ENCODE assay signal across 10 mouse cellular contexts in genomic region chr12:119576690-119577089, GRCm38 (mm10).
DNase-seq lines count a peak whose midpoint lies in the region; ATAC-seq and TF ChIP-seq lines count a peak whose summit lies in the region.
"Had no signal": no experiment of that assay in that cellular context is flagged by ENCODE, and none has a peak within 500 bp of the region (broad histone marks: within the 10 kb centered on the region; RNA-seq: fewer than 3 reads in every experiment).

No protein-coding gene starts in this region.

- peak; percentile 4 for DNase-seq in embryo, embryonic 11 days
- no peak for DNase-seq in embryo, embryonic 9.5 days (ENCODE audit: extremely low spot score)
- peak; percentile 12 for DNase-seq in lung, postnatal 0 days (ENCODE audit: low spot score)
- DNase-seq in lung, postnatal 14 days = no peak
- DNase-seq in retina, embryonic 14.5 days (ENCODE audit: low spot score) = peak; percentile 15
- no peak for DNase-seq in spleen, postnatal 36 days (ENCODE audit: low spot score in 2 of 2)
- no peak for DNase-seq in heart, adult 8-10 months (ENCODE audit: low spot score)
- DNase-seq: adrenal gland, postnatal 36 days; heart, adult 2 months had no signal

- no peak for TF ChIP-seq EP300 in lung, postnatal 0 days (IDR thresholded peaks at IDR 0.05)

- 46% methylated on average over 3 of the region's 3 CpGs for WGBS in lung, postnatal 0 days
- 46% methylated on average over 3 of the region's 3 CpGs for WGBS in kidney, embryonic 15.5 days

- H3K36me3 ChIP-seq in lung, postnatal 0 days (ENCODE audit: insufficient read depth, low read length) = no peaks in the 10 kb centered on the region
- no peaks in the 10 kb centered on the region for H3K36me3 ChIP-seq in kidney, embryonic 15.5 days

- H3K9me3 ChIP-seq in lung, postnatal 0 days (ENCODE audit: low read length) = no peaks in the 10 kb centered on the region
- H3K9me3 ChIP-seq in kidney, embryonic 15.5 days (replicated peaks) = no peaks in the 10 kb centered on the region

- no peaks in the 10 kb centered on the region for H3K27me3 ChIP-seq in lung, postnatal 0 days (replicated peaks; ENCODE audit: insufficient read depth, low read length)
- no peaks in the 10 kb centered on the region for H3K27me3 ChIP-seq in kidney, embryonic 15.5 days

- H3K9ac ChIP-seq in lung, postnatal 0 days (replicated peaks; ENCODE audit: low read depth) = no peak overlapping the region
- H3K9ac ChIP-seq in kidney, embryonic 15.5 days = no peak overlapping the region

- no peak for TF ChIP-seq CTCF in lung, postnatal 0 days (IDR thresholded peaks at IDR 0.05)

- H3K27ac ChIP-seq in lung, postnatal 0 days (ENCODE audit: low read length) = no peak overlapping the region
- H3K27ac ChIP-seq in kidney, embryonic 15.5 days = no peak overlapping the region
- H3K27ac ChIP-seq: heart, adult 2 months had no signal

- no peak overlapping the region for H3K4me2 ChIP-seq in lung, postnatal 0 days (replicated peaks; ENCODE audit: low read depth, low read length)
- no peak overlapping the region for H3K4me2 ChIP-seq in kidney, embryonic 15.5 days

- H3K4me1 ChIP-seq in lung, postnatal 0 days (ENCODE audit: insufficient read depth, low read depth, low read length) = no peaks in the 10 kb centered on the region
- no peaks in the 10 kb centered on the region for H3K4me1 ChIP-seq in kidney, embryonic 15.5 days

- no peak overlapping the region for H3K4me3 ChIP-seq in lung, postnatal 0 days (ENCODE audit: low read depth, low read length)
- H3K4me3 ChIP-seq in kidney, embryonic 15.5 days (replicated peaks) = no peak overlapping the region
- H3K4me3 ChIP-seq: heart, adult 2 months had no signal

- no peak for ATAC-seq in lung, postnatal 0 days
- 0 out of 2 replicates have a peak, but pooled peaks have one; percentile 40 for ATAC-seq in kidney, embryonic 15.5 days (replicated peaks; ENCODE audit: low FRiP score)

Comparison
In these comparisons a context has a peak if more than half of its experiments do, and no peak if none do; other contexts are left out.
1. DNase-seq: peak in embryo, embryonic 11 days (single experiment), lung, postnatal 0 days (single experiment) and retina, embryonic 14.5 days (single experiment); none in embryo, embryonic 9.5 days (single experiment), lung, postnatal 14 days (single experiment), spleen, postnatal 36 days (0 of 2) and heart, adult 8-10 months (single experiment).